ENCODE assay signal across 22 mouse cellular contexts in genomic region chr3:130718871-130719270, GRCm38 (mm10). TPM values are rescaled to one million over a fixed set of nuclear protein-coding genes. Genes with fewer than 3 reads are reported as not detected.
A peak's percentile ranks its signal among the peaks of the same experiment; 100 is the strongest.
DNase-seq lines count a peak whose midpoint lies in the region; ATAC-seq and TF ChIP-seq lines count a peak whose summit lies in the region.
"Had no signal": no experiment of that assay in that cellular context is flagged by ENCODE, and none has a peak within 500 bp of the region (broad histone marks: within the 10 kb centered on the region; RNA-seq: fewer than 3 reads in every experiment).

No protein-coding gene starts in this region.

- H3K4me2 ChIP-seq in lung, postnatal 0 days (replicated peaks; ENCODE audit: low read depth, low read length): no peak overlapping the region
- no peak overlapping the region for H3K4me2 ChIP-seq in midbrain, embryonic 11.5 days
- H3K4me2 ChIP-seq in midbrain, postnatal 0 days (ENCODE audit: low read depth, low read length, poor library complexity, severe bottlenecking): no peak overlapping the region
- H3K4me2 ChIP-seq in stomach, embryonic 14.5 days (replicated peaks; ENCODE audit: low read depth, low read length): no peak overlapping the region
- H3K4me2 ChIP-seq in stomach, postnatal 0 days (replicated peaks; ENCODE audit: low read depth): no peak overlapping the region
- no peak overlapping the region for H3K4me2 ChIP-seq in forebrain, embryonic 11.5 days (ENCODE audit: low read depth, low read length, severe bottlenecking)

- DNase-seq in lung, postnatal 0 days (ENCODE audit: low spot score): no peak
- no peak for DNase-seq in lung, postnatal 36 days
- DNase-seq in midbrain, embryonic 11.5 days (ENCODE audit: low spot score, missing footprints): peak; percentile 33
- DNase-seq in midbrain, postnatal 0 days (ENCODE audit: low spot score): no peak
- peak; percentile 39 for DNase-seq in stomach, postnatal 0 days (ENCODE audit: low spot score)
- no peak for DNase-seq in cerebellum, adult 9-11 months
- no peak for DNase-seq in forebrain, embryonic 11.5 days (ENCODE audit: low spot score)
- DNase-seq: adrenal gland, adult 2 months; adrenal gland, adult 8-10 months; adrenal gland, postnatal 10 days; adrenal gland, postnatal 14 days; adrenal gland, postnatal 25 days; adrenal gland, postnatal 36 days; B cell, adult 2 months; cerebellum, adult 11 months; cerebellum, adult 11-12 months had no signal

- H3K9me3 ChIP-seq in lung, postnatal 0 days (ENCODE audit: low read length): no peaks in the 10 kb centered on the region
- H3K9me3 ChIP-seq in midbrain, embryonic 11.5 days (ENCODE audit: control insufficient read depth, low read length): no peaks in the 10 kb centered on the region
- H3K9me3 ChIP-seq in midbrain, postnatal 0 days (ENCODE audit: low read length): no peaks in the 10 kb centered on the region
- H3K9me3 ChIP-seq in stomach, embryonic 14.5 days (ENCODE audit: control insufficient read depth, low read depth, low read length): no peaks in the 10 kb centered on the region
- no peaks in the 10 kb centered on the region for H3K9me3 ChIP-seq in stomach, postnatal 0 days (ENCODE audit: control insufficient read depth, low read length)
- H3K9me3 ChIP-seq in forebrain, embryonic 11.5 days (ENCODE audit: control insufficient read depth, low read length): no peaks in the 10 kb centered on the region
- H3K9me3 ChIP-seq: G1E had no signal

- 0 out of 2 replicates have a peak, but pooled peaks have one; percentile 25 for ATAC-seq in lung, postnatal 0 days
- ATAC-seq in midbrain, embryonic 11.5 days (ENCODE audit: low FRiP score): no peak
- no peak for ATAC-seq in midbrain, postnatal 0 days (ENCODE audit: low FRiP score)
- peak; percentile 61; the same call in 1 of the 2 replicates for ATAC-seq in stomach, embryonic 14.5 days (ENCODE audit: insufficient number of reproducible peaks, insufficient read depth, low FRiP score, low read depth)
- ATAC-seq in stomach, postnatal 0 days (ENCODE audit: low FRiP score, low TSS enrichment): peak; percentile 76
- no peak for ATAC-seq in forebrain, embryonic 11.5 days (replicated peaks; ENCODE audit: low FRiP score)
- ATAC-seq: activated CD4-positive, CD25-positive, alpha-beta regulatory T cell, adult 4 months; CD4-positive, CD25-positive, alpha-beta regulatory T cell, adult 4 months; Patski had no signal

- no peaks in the 10 kb centered on the region for H3K27me3 ChIP-seq in lung, postnatal 0 days (replicated peaks; ENCODE audit: insufficient read depth, low read length)
- no peaks in the 10 kb centered on the region for H3K27me3 ChIP-seq in midbrain, embryonic 11.5 days (ENCODE audit: control insufficient read depth, insufficient read depth, low read length)
- H3K27me3 ChIP-seq in midbrain, postnatal 0 days (ENCODE audit: insufficient read depth, low read length): no peaks in the 10 kb centered on the region
- no peaks in the 10 kb centered on the region for H3K27me3 ChIP-seq in stomach, embryonic 14.5 days (ENCODE audit: control insufficient read depth, insufficient read depth, low read length)
- H3K27me3 ChIP-seq in stomach, postnatal 0 days (ENCODE audit: control insufficient read depth, insufficient read depth, low read length): no peaks in the 10 kb centered on the region
- no peaks in the 10 kb centered on the region for H3K27me3 ChIP-seq in forebrain, embryonic 11.5 days (ENCODE audit: control insufficient read depth, insufficient read depth, low read length)
- H3K27me3 ChIP-seq: CH12.LX, Patski had no signal

- no peak overlapping the region for H3K9ac ChIP-seq in lung, postnatal 0 days (replicated peaks; ENCODE audit: low read depth)
- H3K9ac ChIP-seq in midbrain, embryonic 11.5 days (ENCODE audit: low read length): no peak overlapping the region
- H3K9ac ChIP-seq in midbrain, postnatal 0 days (replicated peaks; ENCODE audit: low read length, poor library complexity, severe bottlenecking): no peak overlapping the region
- no peak overlapping the region for H3K9ac ChIP-seq in stomach, embryonic 14.5 days (replicated peaks; ENCODE audit: low read depth, low read length)
- H3K9ac ChIP-seq in stomach, postnatal 0 days (ENCODE audit: low read length): no peak overlapping the region
- no peak overlapping the region for H3K9ac ChIP-seq in forebrain, embryonic 11.5 days (ENCODE audit: low read length)

- no peaks in the 10 kb centered on the region for H3K4me1 ChIP-seq in lung, postnatal 0 days (ENCODE audit: insufficient read depth, low read depth, low read length)
- no peaks in the 10 kb centered on the region for H3K4me1 ChIP-seq in midbrain, embryonic 11.5 days (ENCODE audit: control insufficient read depth, insufficient read depth, low read length)
- no peaks in the 10 kb centered on the region for H3K4me1 ChIP-seq in midbrain, postnatal 0 days (ENCODE audit: insufficient read depth, low read length)
- H3K4me1 ChIP-seq in stomach, embryonic 14.5 days (ENCODE audit: control insufficient read depth, insufficient read depth, low read length): no peaks in the 10 kb centered on the region
- H3K4me1 ChIP-seq in stomach, postnatal 0 days (replicated peaks; ENCODE audit: control insufficient read depth, insufficient read depth): no peaks in the 10 kb centered on the region
- H3K4me1 ChIP-seq in forebrain, embryonic 11.5 days (replicated peaks; ENCODE audit: control insufficient read depth, insufficient read depth, low read length): no peaks in the 10 kb centered on the region

- no peak overlapping the region for H3K4me3 ChIP-seq in lung, postnatal 0 days (ENCODE audit: low read depth, low read length)
- H3K4me3 ChIP-seq in midbrain, embryonic 11.5 days (ENCODE audit: low read depth, low read length): no peak overlapping the region
- H3K4me3 ChIP-seq in midbrain, postnatal 0 days (ENCODE audit: low read depth, low read length): no peak overlapping the region
- no peak overlapping the region for H3K4me3 ChIP-seq in stomach, embryonic 14.5 days (ENCODE audit: low read depth, low read length)
- H3K4me3 ChIP-seq in stomach, postnatal 0 days (ENCODE audit: low read depth, low read length): no peak overlapping the region
- H3K4me3 ChIP-seq in forebrain, embryonic 11.5 days (ENCODE audit: low read depth, low read length): no peak overlapping the region

- no peak for TF ChIP-seq EP300 in lung, postnatal 0 days (IDR thresholded peaks at IDR 0.05)
- TF ChIP-seq EP300 in stomach, postnatal 0 days (optimal IDR thresholded peaks at IDR 0.05): no peak

- WGBS in lung, postnatal 0 days: 59% methylated on average over 4 of the region's 4 CpGs
- WGBS in midbrain, embryonic 11.5 days: 87% methylated on average over 4 of the region's 4 CpGs
- WGBS in midbrain, postnatal 0 days: 77% methylated on average over 4 of the region's 4 CpGs
- WGBS in stomach, embryonic 14.5 days: 70% methylated on average over 4 of the region's 4 CpGs
- 64% methylated on average over 4 of the region's 4 CpGs for WGBS in stomach, postnatal 0 days
- 95% methylated on average over 4 of the region's 4 CpGs for WGBS in forebrain, embryonic 11.5 days

- no peaks in the 10 kb centered on the region for H3K36me3 ChIP-seq in lung, postnatal 0 days (ENCODE audit: insufficient read depth, low read length)
- H3K36me3 ChIP-seq in midbrain, embryonic 11.5 days (ENCODE audit: control insufficient read depth, insufficient read depth, low read length): no peaks in the 10 kb centered on the region
- H3K36me3 ChIP-seq in midbrain, postnatal 0 days (ENCODE audit: insufficient read depth, low read length): no peaks in the 10 kb centered on the region
- H3K36me3 ChIP-seq in stomach, embryonic 14.5 days (ENCODE audit: control insufficient read depth, insufficient read depth, low read length): no peaks in the 10 kb centered on the region
- H3K36me3 ChIP-seq in stomach, postnatal 0 days (ENCODE audit: control insufficient read depth, insufficient read depth, low read length): no peaks in the 10 kb centered on the region
- H3K36me3 ChIP-seq in forebrain, embryonic 11.5 days (ENCODE audit: control insufficient read depth, insufficient read depth, low read length): no peaks in the 10 kb centered on the region

- TF ChIP-seq CTCF in lung, postnatal 0 days (IDR thresholded peaks at IDR 0.05): no peak
- TF ChIP-seq CTCF in midbrain, postnatal 0 days (IDR thresholded peaks at IDR 0.05): no peak
- no peak for TF ChIP-seq CTCF in stomach, postnatal 0 days (IDR thresholded peaks at IDR 0.05; ENCODE audit: low read depth)

- H3K27ac ChIP-seq in lung, postnatal 0 days (ENCODE audit: low read length): no peak overlapping the region
- no peak overlapping the region for H3K27ac ChIP-seq in midbrain, embryonic 11.5 days (ENCODE audit: low read depth, low read length)
- H3K27ac ChIP-seq in midbrain, postnatal 0 days (ENCODE audit: low read depth, low read length): no peak overlapping the region
- H3K27ac ChIP-seq in stomach, embryonic 14.5 days (ENCODE audit: low read length): no peak overlapping the region
- H3K27ac ChIP-seq in stomach, postnatal 0 days (replicated peaks): no peak overlapping the region
- H3K27ac ChIP-seq in forebrain, embryonic 11.5 days (ENCODE audit: low read depth, low read length): no peak overlapping the region

RNA-seq across cellular contexts. Expression of gene Ostc, which starts 9.6 kb away (rescaled TPM):
- polyA plus RNA-seq in lung, postnatal 0 days (2015; fragmentation: Nextera tagmentation; extraction: Ambion mirVana): 236 and 244 TPM in 2 replicates
- 323 and 331 TPM in 2 replicates for polyA plus RNA-seq in midbrain, embryonic 11.5 days (2014; fragmentation: Nextera tagmentation; extraction: Ambion mirVana)
- 99.9 and 111 TPM in 2 replicates for total RNA-seq in midbrain, postnatal 0 days (2014; rRNA removed)
- 160 and 170 TPM in 2 replicates for polyA plus RNA-seq in midbrain, postnatal 0 days (2015; fragmentation: Nextera tagmentation; extraction: Ambion mirVana)
- 374 and 385 TPM in 2 replicates for polyA plus RNA-seq in stomach, embryonic 14.5 days (2014; fragmentation: Nextera tagmentation; extraction: Ambion mirVana)
- 283 and 300 TPM in 2 replicates for polyA plus RNA-seq in stomach, postnatal 0 days (2015; fragmentation: Nextera tagmentation; extraction: Ambion mirVana)
- 300 and 308 TPM in 2 replicates for polyA plus RNA-seq in forebrain, embryonic 11.5 days (2014; fragmentation: Nextera tagmentation; extraction: Ambion mirVana)

RNA-seq across cellular contexts. Expression of gene Rpl34, which starts 11.3 kb away (rescaled TPM):
- 771 and 839 TPM in 2 replicates for polyA plus RNA-seq in lung, postnatal 0 days (2015; fragmentation: Nextera tagmentation; extraction: Ambion mirVana)
- polyA plus RNA-seq in midbrain, embryonic 11.5 days (2014; fragmentation: Nextera tagmentation; extraction: Ambion mirVana): 646 and 740 TPM in 2 replicates
- 352 and 411 TPM in 2 replicates for total RNA-seq in midbrain, postnatal 0 days (2014; rRNA removed)
- polyA plus RNA-seq in midbrain, postnatal 0 days (2015; fragmentation: Nextera tagmentation; extraction: Ambion mirVana): 496 and 514 TPM in 2 replicates
- polyA plus RNA-seq in stomach, embryonic 14.5 days (2014; fragmentation: Nextera tagmentation; extraction: Ambion mirVana): 1,021 and 1,133 TPM in 2 replicates
- polyA plus RNA-seq in stomach, postnatal 0 days (2015; fragmentation: Nextera tagmentation; extraction: Ambion mirVana): 793 and 825 TPM in 2 replicates
- 687 and 743 TPM in 2 replicates for polyA plus RNA-seq in forebrain, embryonic 11.5 days (2014; fragmentation: Nextera tagmentation; extraction: Ambion mirVana)

Comparison
In these comparisons a context has a peak if more than half of its experiments do, and no peak if none do; other contexts are left out.
1. DNase-seq: peak in midbrain, embryonic 11.5 days (single experiment) and stomach, postnatal 0 days (single experiment); none in lung, postnatal 0 days (single experiment), lung, postnatal 36 days (single experiment), midbrain, postnatal 0 days (single experiment), cerebellum, adult 9-11 months (single experiment) and forebrain, embryonic 11.5 days (single experiment).
2. ATAC-seq: peak in lung, postnatal 0 days (single experiment), stomach, embryonic 14.5 days (single experiment) and stomach, postnatal 0 days (single experiment); none in midbrain, embryonic 11.5 days (single experiment), midbrain, postnatal 0 days (single experiment) and forebrain, embryonic 11.5 days (single experiment).